Mouse (Mus musculus): ENCODE measurements around the gene Ints14. TPM values are rescaled to one million over a fixed set of nuclear protein-coding genes. Genes with fewer than 3 reads are reported as not detected.
"Not testable (repeated sequence)": the region's sequence is repeated elsewhere in the genome, so short reads cannot be mapped to it uniquely, and the experiment has no call there.

Ints14 gene
- polyA plus RNA-seq, 1 experiment from 2014 or later, result 57.4 TPM

DNA sequence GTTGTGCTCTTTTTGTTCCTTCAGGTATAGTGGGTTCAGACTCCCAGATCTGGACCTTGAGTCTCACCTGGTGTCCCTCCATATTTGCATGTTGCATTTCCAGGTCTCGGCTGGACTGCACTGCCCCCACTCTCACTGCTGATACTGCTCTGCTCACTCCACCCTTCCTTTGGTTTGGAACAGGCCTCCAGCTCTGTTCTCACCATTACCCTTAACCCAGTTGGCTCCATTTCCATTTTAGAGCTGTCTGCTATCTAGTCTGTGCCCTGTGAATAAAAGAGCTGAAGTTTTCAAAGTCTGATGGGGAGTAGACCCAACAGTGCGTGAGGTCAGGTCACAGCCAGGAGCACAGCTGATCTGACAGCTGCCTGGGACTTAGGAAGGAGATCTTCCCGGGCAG lies 19.8 kb downstream of the Ints14 start:
- Histone ChIP-seq H3K36me3 (ENCODE audit: control insufficient read depth, insufficient read depth, low read length) (peaks cover 95% of the 10 kb centered on the region), H3K9me3 (ENCODE audit: control insufficient read depth, low read length) (no peaks in the 10 kb centered on the region), H3K9ac (ENCODE audit: low read length) (no peak overlapping the region), H3K4me3 (ENCODE audit: low read depth, low read length) (no peak overlapping the region), H3K27ac (ENCODE audit: low read depth) (no peak overlapping the region), H3K27me3 (replicated peaks; ENCODE audit: control insufficient read depth, insufficient read depth, low read length) (no peaks in the 10 kb centered on the region), H3K4me1 (replicated peaks; ENCODE audit: control insufficient read depth, insufficient read depth, low read length) (no peaks in the 10 kb centered on the region), H3K4me2 (ENCODE audit: low read length) (no peak overlapping the region)
- WGBS, result 77% methylated on average over 3 of the region's 3 CpGs
- DNase-seq (ENCODE audit: low spot score) (no peak), ATAC-seq (replicated peaks; ENCODE audit: low FRiP score, low TSS enrichment, low read depth) (no peak)

DNA sequence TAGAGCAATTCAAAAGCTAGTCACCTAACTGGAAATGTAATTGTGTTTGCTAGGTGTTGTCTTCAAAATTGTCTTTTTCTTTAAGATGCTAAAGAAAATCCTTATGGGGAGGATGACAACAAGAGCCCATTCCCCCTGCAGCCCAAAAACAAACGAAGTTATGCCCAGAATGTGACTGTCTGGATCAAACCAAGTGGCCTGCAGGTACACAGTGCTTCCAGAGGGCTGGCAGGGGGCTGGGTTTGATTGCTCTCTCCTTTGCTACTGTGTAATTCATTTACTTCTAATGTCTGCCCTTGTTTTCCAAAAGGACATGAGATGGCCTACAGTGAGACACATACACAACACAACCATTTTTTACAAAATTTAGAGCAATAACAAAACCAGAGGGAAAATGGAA lies 21.2 kb downstream of the Ints14 start:
- peaks cover 95% of the 10 kb centered on the region for H3K36me3 ChIP-seq (ENCODE audit: control insufficient read depth, insufficient read depth, low read length)

DNA sequence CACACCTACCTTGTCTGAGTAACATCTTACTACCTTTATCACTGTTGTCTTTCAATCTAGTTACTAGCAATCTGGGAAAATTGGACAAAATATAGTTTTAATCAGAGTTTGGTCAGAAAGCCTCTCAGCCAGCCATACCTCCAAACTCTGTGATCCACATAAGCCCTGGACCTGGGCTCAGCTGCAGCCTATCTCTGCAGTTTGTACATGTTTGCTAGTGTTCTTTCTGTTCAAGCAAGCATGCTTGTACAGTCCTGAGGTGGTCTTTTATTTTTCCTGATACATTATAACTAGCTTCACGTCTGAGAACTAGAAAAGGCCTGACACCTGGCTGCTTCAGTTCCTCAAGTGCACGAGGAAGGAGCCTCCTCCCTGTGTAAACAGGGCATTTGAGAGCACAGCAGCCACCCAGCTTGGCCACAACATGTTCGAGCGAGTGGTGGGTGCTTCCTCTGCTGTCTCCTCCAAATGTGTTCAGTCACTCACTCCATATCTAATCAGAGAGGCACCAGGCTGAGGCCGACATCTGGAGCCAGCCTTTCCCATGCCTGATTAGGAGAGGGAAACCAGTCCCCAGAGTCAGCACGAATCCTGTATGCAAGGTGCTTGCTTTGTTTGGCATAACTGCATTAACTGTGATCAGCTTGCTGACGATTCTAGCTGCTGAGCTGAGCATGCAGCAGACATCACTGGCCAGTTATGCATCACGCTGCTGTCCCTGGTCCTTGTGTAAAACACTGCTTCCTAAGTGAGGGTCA lies 24.5 kb downstream of the Ints14 start:
- no peaks in the 10 kb centered on the region for H3K27me3 ChIP-seq (replicated peaks; ENCODE audit: control insufficient read depth, insufficient read depth, low read length)
- no peak for DNase-seq (ENCODE audit: low spot score)
- H3K4me1 ChIP-seq (replicated peaks; ENCODE audit: control insufficient read depth, insufficient read depth, low read length), result no peaks in the 10 kb centered on the region
- no peaks in the 10 kb centered on the region for H3K9me3 ChIP-seq (ENCODE audit: control insufficient read depth, low read length)
- H3K27ac ChIP-seq (ENCODE audit: low read depth), result no peak overlapping the region
- 71% methylated on average over 8 of the region's 8 CpGs for WGBS
- H3K9ac ChIP-seq (ENCODE audit: low read length), result no peak overlapping the region
- H3K4me3 ChIP-seq (ENCODE audit: low read depth, low read length), result no peak overlapping the region
- peaks cover 94% of the 10 kb centered on the region for H3K36me3 ChIP-seq (ENCODE audit: control insufficient read depth, insufficient read depth, low read length)
- H3K4me2 ChIP-seq (ENCODE audit: low read length), result no peak overlapping the region
- ATAC-seq (replicated peaks; ENCODE audit: low FRiP score, low TSS enrichment, low read depth), result no peak

More for the DNA sequence above, 21.2 kb downstream of the Ints14 start:
- H3K4me3 ChIP-seq (ENCODE audit: low read depth, low read length), result no peak overlapping the region
- H3K9ac ChIP-seq (ENCODE audit: low read length), result no peak overlapping the region
- DNase-seq (ENCODE audit: low spot score) (no peak), ATAC-seq (replicated peaks; ENCODE audit: low FRiP score, low TSS enrichment, low read depth) (no peak)
- H3K4me2 ChIP-seq (ENCODE audit: low read length), result no peak overlapping the region
- H3K9me3 ChIP-seq (ENCODE audit: control insufficient read depth, low read length), result no peaks in the 10 kb centered on the region
- 76% methylated on average over 1 of the region's 1 CpGs for WGBS
- no peaks in the 10 kb centered on the region for H3K27me3 ChIP-seq (replicated peaks; ENCODE audit: control insufficient read depth, insufficient read depth, low read length)
- no peaks in the 10 kb centered on the region for H3K4me1 ChIP-seq (replicated peaks; ENCODE audit: control insufficient read depth, insufficient read depth, low read length)
- no peak overlapping the region for H3K27ac ChIP-seq (ENCODE audit: low read depth)

DNA sequence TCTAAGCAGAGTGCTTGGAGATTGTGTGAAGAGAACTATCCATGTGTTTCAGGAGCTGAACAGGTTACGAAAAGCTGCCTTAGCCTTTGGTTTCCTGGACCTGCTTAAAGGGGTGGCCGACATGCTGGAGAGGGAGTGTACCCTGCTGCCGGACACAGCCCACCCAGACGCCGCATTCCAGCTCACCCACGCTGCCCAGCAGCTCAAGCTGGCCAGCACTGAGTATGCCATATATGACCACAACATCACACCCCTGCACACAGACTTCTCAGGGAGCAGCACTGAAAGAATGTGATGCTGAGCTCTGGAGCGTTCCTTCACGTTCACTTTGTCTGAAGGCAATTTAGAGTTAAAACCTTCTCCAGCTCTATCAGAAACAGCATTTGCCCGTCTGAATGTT lies 25.1 kb downstream of the Ints14 start:
- no peaks in the 10 kb centered on the region for H3K9me3 ChIP-seq (ENCODE audit: control insufficient read depth, low read length)
- H3K9ac ChIP-seq (ENCODE audit: low read length), result no peak overlapping the region
- H3K36me3 ChIP-seq (ENCODE audit: control insufficient read depth, insufficient read depth, low read length), result peaks cover 95% of the 10 kb centered on the region
- H3K27me3 ChIP-seq (replicated peaks; ENCODE audit: control insufficient read depth, insufficient read depth, low read length), result no peaks in the 10 kb centered on the region
- DNase-seq (ENCODE audit: low spot score), result no peak
- WGBS, result 84% methylated on average over 9 of the region's 9 CpGs
- ATAC-seq (replicated peaks; ENCODE audit: low FRiP score, low TSS enrichment, low read depth), result no peak
- H3K4me3 ChIP-seq (ENCODE audit: low read depth, low read length), result no peak overlapping the region
- no peak overlapping the region for H3K27ac ChIP-seq (ENCODE audit: low read depth)
- H3K4me2 ChIP-seq (ENCODE audit: low read length), result no peak overlapping the region
- H3K4me1 ChIP-seq (replicated peaks; ENCODE audit: control insufficient read depth, insufficient read depth, low read length), result no peaks in the 10 kb centered on the region

DNA sequence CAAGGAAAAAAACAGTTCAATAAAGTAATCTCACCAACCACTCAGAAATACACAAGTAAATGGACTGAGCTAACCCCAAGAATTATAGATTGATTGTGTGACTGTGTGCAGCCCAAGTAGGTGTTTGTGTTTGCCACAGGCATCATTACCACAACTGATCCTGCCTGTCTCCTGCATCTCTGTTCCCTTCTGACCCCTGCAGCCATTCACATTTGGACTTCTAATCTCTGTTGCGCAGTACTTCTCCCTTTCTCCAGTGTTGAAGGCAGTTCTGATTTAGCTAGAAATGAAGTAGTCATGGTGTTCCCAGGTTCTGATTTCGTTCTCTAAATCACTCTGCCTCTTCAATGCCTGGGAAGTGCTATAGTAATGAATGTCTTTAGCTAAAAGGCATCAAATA lies 26.9 kb downstream of the Ints14 start:
- H3K4me1 ChIP-seq (replicated peaks; ENCODE audit: control insufficient read depth, insufficient read depth, low read length), result no peaks in the 10 kb centered on the region
- H3K4me3 ChIP-seq (ENCODE audit: low read depth, low read length), result no peak overlapping the region
- H3K4me2 ChIP-seq (ENCODE audit: low read length), result no peak overlapping the region
- no peak overlapping the region for H3K27ac ChIP-seq (ENCODE audit: low read depth)
- 95% methylated on average over 2 of the region's 2 CpGs for WGBS
- no peaks in the 10 kb centered on the region for H3K27me3 ChIP-seq (replicated peaks; ENCODE audit: control insufficient read depth, insufficient read depth, low read length)
- ATAC-seq (replicated peaks; ENCODE audit: low FRiP score, low TSS enrichment, low read depth), result no peak
- peaks cover 80% of the 10 kb centered on the region for H3K36me3 ChIP-seq (ENCODE audit: control insufficient read depth, insufficient read depth, low read length)
- no peaks in the 10 kb centered on the region for H3K9me3 ChIP-seq (ENCODE audit: control insufficient read depth, low read length)
- no peak for DNase-seq (ENCODE audit: low spot score)
- no peak overlapping the region for H3K9ac ChIP-seq (ENCODE audit: low read length)

DNA sequence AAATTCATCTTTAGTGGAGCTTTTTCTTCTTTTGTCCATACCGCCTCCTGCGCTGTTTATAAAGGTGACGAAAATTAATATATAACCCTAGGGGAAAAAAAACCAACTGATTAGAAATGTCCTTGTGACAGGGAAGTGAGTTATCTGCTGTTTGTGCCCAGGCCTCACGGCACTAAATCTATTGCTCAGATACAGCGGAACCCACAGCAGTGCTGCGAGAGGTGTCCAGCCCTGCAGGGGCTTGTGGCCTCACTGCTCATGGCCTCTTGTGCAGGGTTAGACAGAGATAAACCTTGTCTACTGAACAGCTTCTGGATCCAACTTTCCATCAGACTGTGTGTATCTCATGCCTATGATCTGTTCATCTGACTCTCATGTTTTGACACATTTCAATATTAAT lies 27.7 kb downstream of the Ints14 start:
- no peaks in the 10 kb centered on the region for H3K27me3 ChIP-seq (replicated peaks; ENCODE audit: control insufficient read depth, insufficient read depth, low read length)
- no peak for ATAC-seq (replicated peaks; ENCODE audit: low FRiP score, low TSS enrichment, low read depth)
- H3K4me3 ChIP-seq (ENCODE audit: low read depth, low read length), result no peak overlapping the region
- no peak overlapping the region for H3K4me2 ChIP-seq (ENCODE audit: low read length)
- H3K27ac ChIP-seq (ENCODE audit: low read depth), result no peak overlapping the region
- H3K9ac ChIP-seq (ENCODE audit: low read length), result no peak overlapping the region
- no peaks in the 10 kb centered on the region for H3K4me1 ChIP-seq (replicated peaks; ENCODE audit: control insufficient read depth, insufficient read depth, low read length)
- H3K9me3 ChIP-seq (ENCODE audit: control insufficient read depth, low read length), result no peaks in the 10 kb centered on the region
- WGBS, result 77% methylated on average over 6 of the region's 6 CpGs
- DNase-seq (ENCODE audit: low spot score), result no peak
- peaks cover 83% of the 10 kb centered on the region for H3K36me3 ChIP-seq (ENCODE audit: control insufficient read depth, insufficient read depth, low read length)

DNA sequence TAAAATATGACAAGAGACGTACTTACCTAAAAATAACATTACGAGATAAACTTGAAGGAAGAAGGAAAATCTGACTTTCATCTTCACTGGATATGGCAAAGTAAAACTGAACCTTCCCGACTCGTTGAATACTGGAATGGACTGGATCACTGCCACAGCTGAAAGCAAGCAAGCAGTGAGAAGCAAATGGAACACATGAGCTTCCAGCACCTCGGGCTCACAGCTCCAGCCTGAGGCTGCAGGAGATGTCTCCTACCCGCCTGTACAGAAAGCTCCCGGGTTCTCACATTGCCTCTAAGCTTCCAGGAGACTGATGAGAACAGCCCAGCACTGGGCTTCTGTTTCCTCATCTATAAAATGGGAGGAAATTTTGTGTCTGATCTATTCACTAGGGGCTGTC lies 29.6 kb downstream of the Ints14 start:
- DNase-seq (ENCODE audit: low spot score) (no peak), ATAC-seq (replicated peaks; ENCODE audit: low FRiP score, low TSS enrichment, low read depth) (no peak)
- H3K4me2 ChIP-seq (ENCODE audit: low read length), result no peak overlapping the region
- H3K27ac ChIP-seq (ENCODE audit: low read depth), result no peak overlapping the region
- 84% methylated on average over 7 of the region's 7 CpGs for WGBS
- H3K4me1 ChIP-seq (replicated peaks; ENCODE audit: control insufficient read depth, insufficient read depth, low read length), result no peaks in the 10 kb centered on the region
- H3K4me3 ChIP-seq (ENCODE audit: low read depth, low read length), result no peak overlapping the region
- H3K36me3 ChIP-seq (ENCODE audit: control insufficient read depth, insufficient read depth, low read length), result peaks cover 69% of the 10 kb centered on the region
- no peaks in the 10 kb centered on the region for H3K27me3 ChIP-seq (replicated peaks; ENCODE audit: control insufficient read depth, insufficient read depth, low read length)
- H3K9ac ChIP-seq (ENCODE audit: low read length), result no peak overlapping the region
- no peaks in the 10 kb centered on the region for H3K9me3 ChIP-seq (ENCODE audit: control insufficient read depth, low read length)

DNA sequence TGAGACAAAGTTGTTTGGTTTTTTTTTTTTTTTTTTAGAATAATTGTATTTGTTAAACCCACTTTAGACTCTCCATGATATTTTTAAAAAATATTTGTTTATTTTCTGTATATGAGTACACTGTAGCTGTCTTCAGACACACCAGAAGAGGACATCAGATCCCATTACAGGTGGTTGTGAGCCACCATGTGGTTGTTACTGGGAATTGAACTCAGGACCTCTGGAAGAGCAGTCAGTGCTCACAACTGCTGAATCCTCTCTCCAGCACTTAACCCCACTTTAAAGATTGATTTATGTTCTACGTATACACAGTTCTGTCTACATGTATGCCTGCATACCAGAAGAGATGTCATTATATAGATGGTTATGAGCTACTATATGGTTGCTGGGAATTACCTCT lies 34.8 kb downstream of the Ints14 start:
- H3K9me3 ChIP-seq (ENCODE audit: control insufficient read depth, low read length); DNase-seq (ENCODE audit: low spot score); H3K4me3 ChIP-seq (ENCODE audit: low read depth, low read length); H3K27me3 ChIP-seq (replicated peaks; ENCODE audit: control insufficient read depth, insufficient read depth, low read length); H3K4me2 ChIP-seq (ENCODE audit: low read length); H3K9ac ChIP-seq (ENCODE audit: low read length); H3K4me1 ChIP-seq (replicated peaks; ENCODE audit: control insufficient read depth, insufficient read depth, low read length); ATAC-seq (replicated peaks; ENCODE audit: low FRiP score, low TSS enrichment, low read depth); H3K27ac ChIP-seq (ENCODE audit: low read depth): not testable (repeated sequence)
- peaks cover 55% of the 10 kb centered on the region for H3K36me3 ChIP-seq (ENCODE audit: control insufficient read depth, insufficient read depth, low read length)
- 92% methylated on average over 1 of the region's 1 CpGs for WGBS

DNA sequence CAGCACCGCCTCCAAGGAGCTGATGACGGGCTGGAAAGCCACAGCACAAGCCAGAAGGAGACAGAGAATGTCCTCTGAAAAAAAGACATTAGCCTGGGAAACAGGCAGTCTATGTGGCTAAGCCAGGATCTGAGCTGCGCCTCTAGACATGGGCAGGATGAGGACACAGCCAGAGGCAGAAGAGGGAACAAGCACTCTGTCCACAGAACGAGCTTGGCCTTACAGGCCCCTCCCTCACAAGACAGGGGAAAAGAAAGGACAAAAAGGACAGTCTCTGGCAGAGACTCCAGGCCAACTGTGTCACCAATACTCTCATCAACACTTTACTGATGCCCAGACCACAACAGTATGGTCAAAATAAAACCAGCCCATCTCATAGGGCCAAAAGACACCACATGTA lies 40.8 kb downstream of the Ints14 start:
- H3K27me3 ChIP-seq (replicated peaks; ENCODE audit: control insufficient read depth, insufficient read depth, low read length), result no peaks in the 10 kb centered on the region
- DNase-seq (ENCODE audit: low spot score) (no peak), ATAC-seq (replicated peaks; ENCODE audit: low FRiP score, low TSS enrichment, low read depth) (no peak)
- H3K9me3 ChIP-seq (ENCODE audit: control insufficient read depth, low read length), result no peaks in the 10 kb centered on the region
- H3K27ac ChIP-seq (ENCODE audit: low read depth), result no peak overlapping the region
- no peak overlapping the region for H3K4me2 ChIP-seq (ENCODE audit: low read length)
- no peaks in the 10 kb centered on the region for H3K4me1 ChIP-seq (replicated peaks; ENCODE audit: control insufficient read depth, insufficient read depth, low read length)
- 75% methylated on average over 4 of the region's 4 CpGs for whole genome bisulfite sequencing
- peaks cover 71% of the 10 kb centered on the region for H3K36me3 ChIP-seq (ENCODE audit: control insufficient read depth, insufficient read depth, low read length)
- H3K4me3 ChIP-seq (ENCODE audit: low read depth, low read length), result no peak overlapping the region
- H3K9ac ChIP-seq (ENCODE audit: low read length), result no peak overlapping the region

Data from intestine, embryonic 14.5 days (tissue).